Mouse (Mus musculus): Measurements from ENCODE around the gene Trabd. TPM values are rescaled to one million over a fixed set of nuclear protein-coding genes. Genes with fewer than 3 reads are reported as not detected.

The Trabd gene
- polyA plus RNA-seq, 1 experiment from 2014 or later, result 39.3 TPM

DNA sequence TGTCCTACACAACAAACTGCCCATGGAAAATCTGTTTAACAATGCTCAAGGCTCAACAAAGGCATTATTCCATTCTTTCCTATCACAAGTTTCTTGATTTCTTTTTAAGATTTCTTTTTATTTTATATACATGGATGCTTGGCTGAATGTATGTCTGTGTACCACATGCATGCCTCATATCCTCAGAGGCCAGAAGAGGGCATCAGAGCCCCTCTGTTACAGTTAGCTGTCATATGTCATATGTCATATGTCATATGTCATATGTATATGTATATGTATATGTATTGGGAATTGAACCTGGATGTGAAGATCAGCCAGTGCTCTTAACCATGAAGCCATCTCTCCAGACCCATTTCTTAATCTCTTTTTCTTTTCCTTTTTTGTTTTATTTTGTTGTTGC, 43.1 kb downstream of the Trabd start:
- peaks cover 37% of the 10 kb centered on the region for H3K4me1 ChIP-seq
- ATAC-seq (replicated peaks), result no peak
- no peaks in the 10 kb centered on the region for H3K27me3 ChIP-seq (replicated peaks)
- no peaks in the 10 kb centered on the region for H3K9me3 ChIP-seq
- no peak overlapping the region for H3K4me2 ChIP-seq
- no peak overlapping the region for H3K4me3 ChIP-seq
- no peak overlapping the region for H3K27ac ChIP-seq
- H3K36me3 ChIP-seq (replicated peaks), result peaks cover 32% of the 10 kb centered on the region; the same call in 1 of the 2 replicates
- no peak overlapping the region for H3K9ac ChIP-seq

DNA sequence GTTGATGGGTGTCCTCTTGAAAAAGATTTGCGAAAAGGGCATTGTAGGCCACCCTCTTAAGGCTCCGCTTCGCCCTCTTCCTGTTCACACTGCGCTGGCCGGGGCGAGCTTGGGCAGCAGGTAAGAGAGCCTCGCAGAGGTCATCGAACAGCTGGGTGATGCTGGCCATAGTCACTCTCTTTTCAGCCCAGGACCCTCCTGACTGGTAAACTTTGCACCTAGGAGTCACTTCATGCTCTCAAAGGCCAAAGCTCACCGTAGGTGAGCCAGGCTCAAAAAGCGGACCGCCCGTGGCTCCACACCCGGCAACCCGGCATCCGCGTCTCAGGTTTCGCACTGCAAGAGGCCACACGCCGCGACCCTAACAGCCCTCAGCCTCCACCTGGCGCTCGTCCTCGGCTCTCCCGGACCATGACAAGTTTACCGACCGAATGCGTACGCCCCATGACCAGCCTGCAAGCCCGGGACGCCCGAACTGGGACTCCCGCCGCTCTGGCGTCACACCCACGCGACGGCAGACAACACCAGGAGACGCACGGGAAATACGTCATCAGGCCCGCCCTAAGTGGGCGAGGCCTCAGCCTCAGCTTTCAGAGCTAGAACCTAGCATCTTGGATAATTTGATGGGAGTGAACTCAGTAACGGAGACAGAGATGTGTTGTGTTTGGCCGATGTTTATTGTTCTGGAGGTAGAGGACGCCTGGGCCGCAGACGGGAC, 47.9 kb downstream of the Trabd start, which contains the start of gene Tubgcp6:
Gene Tubgcp6, minus strand, starts transcription at position 464 of the 718 bp plus-strand sequence.
- under 1% methylated on average over 47 of the region's 47 CpGs for WGBS
- peak within 1 kb of the TSS; percentile 59 for H3K9ac ChIP-seq
- H3K36me3 ChIP-seq (replicated peaks), result 0 out of 2 replicates have a peak, but pooled peaks cover under 1% of the 10 kb centered on the region
- peak within 1 kb of the TSS; percentile 90 for H3K27ac ChIP-seq
- H3K27me3 ChIP-seq (replicated peaks), result no peaks in the 10 kb centered on the region
- peaks cover 52% of the 10 kb centered on the region for H3K4me1 ChIP-seq
- H3K9me3 ChIP-seq, result no peaks in the 10 kb centered on the region
- peak within 1 kb of the TSS; percentile 95 for H3K4me2 ChIP-seq
- ATAC-seq (replicated peaks), result peak; percentile 82
- H3K4me3 ChIP-seq, result peak within 1 kb of the TSS; percentile 56

DNA sequence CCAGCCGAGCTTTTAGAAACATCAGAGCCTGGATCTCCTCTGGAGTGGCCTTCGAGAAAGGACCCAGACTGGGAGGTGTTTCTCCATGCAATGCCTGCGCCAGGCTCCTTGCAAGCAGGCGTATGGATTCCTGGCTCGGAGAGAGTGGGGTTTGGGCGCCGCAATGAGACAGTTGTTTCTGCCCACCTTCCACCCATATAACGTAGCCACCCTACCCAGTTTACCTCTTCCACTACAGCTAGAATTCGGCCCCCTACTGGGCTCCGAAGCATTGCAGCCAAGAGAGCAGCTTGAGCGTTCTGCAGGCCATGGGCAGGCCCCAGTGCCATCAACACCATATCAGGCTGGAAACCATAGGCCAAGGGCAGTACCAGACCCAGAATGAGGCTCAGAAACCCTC, 48.7 kb downstream of the Trabd start:
- H3K4me3 ChIP-seq, result peak overlapping the region; percentile 56
- H3K4me1 ChIP-seq, result peaks cover 55% of the 10 kb centered on the region
- 32% methylated on average over 11 of the region's 11 CpGs for WGBS
- no peaks in the 10 kb centered on the region for H3K27me3 ChIP-seq (replicated peaks)
- H3K4me2 ChIP-seq, result peak overlapping the region; percentile 95
- peak overlapping the region; percentile 90 for H3K27ac ChIP-seq
- peak; percentile 28; the same call in 1 of the 2 replicates for ATAC-seq (replicated peaks)
- H3K9ac ChIP-seq, result peak overlapping the region; percentile 59
- H3K36me3 ChIP-seq (replicated peaks), result no peaks in the 10 kb centered on the region
- H3K9me3 ChIP-seq, result no peaks in the 10 kb centered on the region

DNA sequence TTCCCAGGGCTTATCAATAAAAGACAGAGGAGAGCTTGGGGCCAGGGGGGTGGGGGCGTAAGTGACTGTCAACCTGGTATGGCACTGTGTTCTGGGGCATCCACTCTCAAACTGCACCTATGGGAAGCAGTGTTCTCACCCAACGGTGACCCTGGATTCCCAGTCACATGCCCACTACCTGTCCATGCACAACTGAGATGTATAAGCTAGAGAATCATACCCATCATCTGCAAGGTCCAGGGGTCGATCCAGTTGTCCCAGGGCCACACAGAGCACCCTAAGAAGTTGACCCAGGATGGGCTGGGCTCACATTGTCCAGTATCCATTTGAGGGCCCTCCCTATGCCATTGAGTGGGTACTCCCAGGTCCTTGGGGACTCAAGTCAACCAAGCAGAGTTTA, 49.4 kb downstream of the Trabd start:
- ATAC-seq (replicated peaks), result no peak
- H3K4me3 ChIP-seq, result no peak overlapping the region
- H3K4me1 ChIP-seq, result peaks cover 60% of the 10 kb centered on the region
- H3K27me3 ChIP-seq (replicated peaks), result no peaks in the 10 kb centered on the region
- WGBS, result 95% methylated on average over 3 of the region's 3 CpGs
- no peak overlapping the region for H3K4me2 ChIP-seq
- H3K9ac ChIP-seq, result peak overlapping the region; percentile 59; the same call in 1 of the 2 replicates
- no peaks in the 10 kb centered on the region for H3K36me3 ChIP-seq (replicated peaks)
- peak overlapping the region; percentile 90; the same call in 1 of the 2 replicates for H3K27ac ChIP-seq
- H3K9me3 ChIP-seq, result no peaks in the 10 kb centered on the region

DNA sequence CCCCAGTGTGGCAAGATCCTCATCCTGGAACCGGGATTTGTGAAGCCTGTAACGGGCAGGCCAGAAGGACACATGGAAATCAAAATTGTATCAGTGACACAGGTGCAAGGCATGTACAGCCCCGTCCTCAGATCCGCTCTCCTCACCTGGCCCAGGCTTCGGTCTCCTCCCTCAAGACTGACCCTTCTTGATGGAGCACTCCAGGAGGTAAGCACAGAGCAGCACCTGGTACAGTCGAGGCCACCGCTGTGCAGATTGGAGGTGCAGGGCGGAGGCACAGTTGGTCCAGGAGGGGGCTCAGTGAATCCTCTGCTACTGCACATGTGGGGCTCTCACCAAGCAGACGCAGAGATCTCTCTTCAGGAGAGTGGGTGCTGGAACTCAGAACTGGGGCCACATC, 50.4 kb downstream of the Trabd start:
- Histone ChIP-seq H3K9ac (no peak overlapping the region), H3K4me2 (no peak overlapping the region), H3K27me3 (replicated peaks) (no peaks in the 10 kb centered on the region), H3K4me1 (peaks cover 53% of the 10 kb centered on the region), H3K9me3 (no peaks in the 10 kb centered on the region), H3K4me3 (no peak overlapping the region), H3K27ac (no peak overlapping the region), H3K36me3 (replicated peaks) (no peaks in the 10 kb centered on the region)
- ATAC-seq (replicated peaks), result no peak
- 96% methylated on average over 9 of the region's 9 CpGs for WGBS

DNA sequence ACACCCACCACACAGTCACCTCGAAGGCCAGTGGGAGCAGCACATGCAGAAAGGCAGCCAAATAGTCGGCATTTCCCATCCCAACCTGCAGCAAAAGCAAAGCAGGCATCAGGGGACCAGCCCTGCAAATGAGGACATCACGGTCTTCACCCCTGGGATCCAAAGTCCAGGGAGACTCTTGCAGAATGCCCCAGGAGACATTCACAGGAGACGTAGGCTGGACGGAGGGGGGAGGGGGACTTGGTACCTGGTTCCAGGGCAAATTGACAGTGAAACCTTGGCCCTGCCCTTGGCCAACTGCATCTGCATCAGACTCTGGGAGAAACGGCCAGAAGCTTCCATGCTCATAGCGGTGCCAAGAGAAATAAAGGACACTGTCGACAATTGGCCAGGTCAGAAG, 51.7 kb downstream of the Trabd start:
- no peak for ATAC-seq (replicated peaks)
- H3K27me3 ChIP-seq (replicated peaks), result no peaks in the 10 kb centered on the region
- no peaks in the 10 kb centered on the region for H3K36me3 ChIP-seq (replicated peaks)
- H3K9ac ChIP-seq, result no peak overlapping the region
- H3K9me3 ChIP-seq, result no peaks in the 10 kb centered on the region
- no peak overlapping the region for H3K4me2 ChIP-seq
- peaks cover 40% of the 10 kb centered on the region for H3K4me1 ChIP-seq
- no peak overlapping the region for H3K27ac ChIP-seq
- WGBS, result 89% methylated on average over 8 of the region's 8 CpGs
- H3K4me3 ChIP-seq, result no peak overlapping the region

DNA sequence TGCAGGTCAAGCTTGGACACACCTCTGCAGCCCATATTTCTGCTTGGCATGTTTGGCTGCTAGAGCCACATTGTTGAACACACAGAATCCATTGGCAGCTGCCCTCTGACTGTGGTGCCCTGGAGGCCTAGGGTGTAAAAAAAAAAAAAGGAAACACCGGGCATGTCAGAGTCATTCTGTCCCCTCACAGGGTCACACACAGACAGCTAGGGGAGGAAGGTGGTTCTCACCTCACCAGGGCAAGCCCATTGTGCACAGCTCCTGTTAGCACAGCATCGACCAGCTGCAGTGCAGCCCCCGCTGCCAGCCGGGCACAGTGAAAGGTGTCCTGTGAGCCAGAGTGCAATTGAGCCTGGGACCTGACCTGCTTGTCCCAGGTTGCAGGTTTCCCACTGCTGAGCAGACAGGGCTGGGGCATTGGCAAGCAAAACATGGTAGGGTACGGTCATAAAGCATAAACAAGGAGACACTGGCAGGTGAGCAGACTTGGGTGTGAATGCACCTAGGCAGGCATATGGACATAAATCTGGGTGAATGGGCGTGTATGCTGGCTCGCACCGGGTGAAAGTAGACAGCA, 52.5 kb downstream of the Trabd start:
- Histone ChIP-seq H3K4me2 (peak overlapping the region; percentile 69), H3K4me3 (peak overlapping the region; percentile 59), H3K4me1 (peaks cover 32% of the 10 kb centered on the region), H3K9me3 (no peaks in the 10 kb centered on the region), H3K36me3 (replicated peaks) (no peaks in the 10 kb centered on the region), H3K9ac (peak overlapping the region; percentile 44), H3K27ac (peak overlapping the region; percentile 85; the same call in 1 of the 2 replicates), H3K27me3 (replicated peaks) (no peaks in the 10 kb centered on the region)
- ATAC-seq (replicated peaks), result no peak
- WGBS, result 81% methylated on average over 8 of the region's 8 CpGs

DNA sequence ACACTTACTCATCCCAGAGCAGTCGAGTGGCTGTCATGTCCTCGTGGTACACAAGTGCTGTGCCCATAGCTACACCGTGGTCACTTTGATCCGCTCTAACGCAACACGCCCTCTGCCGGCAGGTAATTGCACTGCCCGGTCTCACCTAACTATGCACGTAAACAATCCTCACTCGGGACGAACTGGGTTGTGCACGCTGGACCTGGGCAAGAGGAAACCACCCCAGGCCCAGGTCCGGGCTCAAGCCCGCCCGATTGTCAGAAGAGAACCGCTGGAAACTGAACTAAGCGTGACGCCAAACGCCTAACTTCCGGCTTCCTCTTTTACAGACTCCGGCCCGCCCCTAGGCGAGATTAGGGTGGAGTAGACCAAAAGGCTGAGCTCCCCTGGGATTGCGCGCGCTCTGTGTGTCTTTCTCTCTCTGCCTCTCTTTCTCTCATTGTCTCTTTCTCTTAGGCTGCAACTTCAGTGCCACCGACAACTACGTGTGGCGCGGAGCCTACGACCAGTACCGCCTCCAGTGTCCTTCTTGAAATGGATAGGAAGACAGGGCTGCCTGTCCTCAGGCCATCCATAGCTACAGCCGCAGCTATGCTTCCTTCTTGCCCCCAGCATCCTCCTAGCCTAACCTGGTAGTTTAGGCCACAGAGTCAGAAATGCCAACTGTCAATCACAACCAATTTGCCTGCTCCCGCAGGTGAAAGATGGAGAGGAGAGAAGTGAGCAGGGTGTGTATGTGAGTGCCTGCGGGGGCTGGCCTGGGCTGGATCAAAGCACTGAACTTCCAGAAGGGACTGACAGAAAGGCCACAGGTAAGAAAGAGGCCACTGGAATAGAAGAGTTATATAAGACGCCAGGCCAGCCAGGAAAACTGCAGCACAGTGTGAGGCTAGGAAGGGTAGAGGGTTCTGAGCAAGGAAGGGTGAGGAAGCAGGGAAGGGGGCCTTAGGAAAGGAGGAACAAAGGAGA, 53.7 kb downstream of the Trabd start, which contains the start of gene Hdac10:
Gene Hdac10, minus strand, starts transcription at position 319 of the 969 bp plus-strand sequence.
- Histone ChIP-seq H3K4me2 (peak within 1 kb of the TSS; percentile 69), H3K27me3 (replicated peaks) (no peaks in the 10 kb centered on the region), H3K9me3 (no peaks in the 10 kb centered on the region), H3K4me3 (peak within 1 kb of the TSS; percentile 59), H3K27ac (peak within 1 kb of the TSS; percentile 85), H3K4me1 (peaks cover 25% of the 10 kb centered on the region), H3K9ac (peak within 1 kb of the TSS; percentile 44), H3K36me3 (replicated peaks) (no peaks in the 10 kb centered on the region)
- WGBS, result 3% methylated on average over 36 of the region's 36 CpGs
- peak; percentile 84 for ATAC-seq (replicated peaks)

DNA sequence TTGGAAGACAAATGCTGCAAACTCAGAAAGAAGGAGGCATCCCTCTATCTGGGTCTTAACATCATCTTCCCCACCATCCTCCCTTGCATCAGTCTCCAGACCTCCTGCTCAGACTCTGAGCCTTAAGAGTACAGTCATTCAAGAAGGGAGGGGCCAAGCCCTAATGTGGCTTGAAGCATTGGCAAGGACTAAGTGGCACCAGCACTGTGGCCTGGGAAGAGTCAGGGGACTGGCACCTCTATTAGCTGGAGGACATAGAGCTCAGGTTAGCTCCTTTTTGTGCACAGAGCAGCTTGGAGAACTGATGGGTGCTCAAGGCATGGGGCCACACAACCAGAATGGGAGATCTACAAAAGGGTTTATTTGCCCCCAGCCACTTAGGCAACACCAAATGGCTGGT, 55.3 kb downstream of the Trabd start:
- no peak for ATAC-seq (replicated peaks)
- H3K4me1 ChIP-seq, result peaks cover 18% of the 10 kb centered on the region
- no peaks in the 10 kb centered on the region for H3K36me3 ChIP-seq (replicated peaks)
- no peak overlapping the region for H3K9ac ChIP-seq
- H3K27ac ChIP-seq, result no peak overlapping the region
- H3K4me3 ChIP-seq, result no peak overlapping the region
- no peaks in the 10 kb centered on the region for H3K27me3 ChIP-seq (replicated peaks)
- no peak overlapping the region for H3K4me2 ChIP-seq
- H3K9me3 ChIP-seq, result no peaks in the 10 kb centered on the region

DNA sequence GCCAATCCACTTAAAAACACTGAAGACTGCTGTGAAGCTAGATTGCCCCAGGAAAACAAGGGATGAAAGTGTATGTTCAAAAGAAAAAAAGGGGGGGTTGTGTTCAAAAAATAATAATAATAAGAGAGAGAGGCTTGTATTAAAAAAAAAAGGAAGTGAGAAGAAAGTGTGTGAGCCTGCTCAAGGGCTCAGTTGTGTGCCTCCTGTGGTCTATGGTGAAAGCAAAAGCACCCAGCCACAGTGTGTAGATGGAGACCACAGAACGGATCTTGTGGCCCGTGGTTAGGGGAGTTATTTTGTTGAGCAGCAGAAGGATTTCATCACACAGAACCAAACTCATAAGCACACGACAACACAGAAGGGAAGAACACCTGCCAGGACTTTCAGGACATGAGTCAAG, 56.4 kb downstream of the Trabd start:
- Histone ChIP-seq H3K9ac (no peak overlapping the region), H3K4me2 (no peak overlapping the region), H3K27me3 (replicated peaks) (no peaks in the 10 kb centered on the region), H3K36me3 (replicated peaks) (no peaks in the 10 kb centered on the region), H3K9me3 (no peaks in the 10 kb centered on the region), H3K27ac (no peak overlapping the region), H3K4me3 (no peak overlapping the region), H3K4me1 (peaks cover 18% of the 10 kb centered on the region)
- 95% methylated on average over 3 of the region's 3 CpGs for WGBS
- ATAC-seq (replicated peaks), result no peak

Data from midbrain, embryonic 15.5 days (tissue).